Mouse (Mus musculus) CH12.LX (cell line): ENCODE measurements around the gene Rps6ka2. TPM values are rescaled to one million over a fixed set of nuclear protein-coding genes. Genes with fewer than 3 reads are reported as not detected.

Experiments
- DNase-seq: peaks from one replicate; pipeline ENCODE4 v3.0.0-alpha.2; 2013; ENCODE audit errors: extremely low read depth
- H3K27ac ChIP-seq: 2 replicates; pipeline ENCODE4 v1.5.1; 2012; ENCODE audit warnings: low read depth, mild to moderate bottlenecking, control low read depth, moderate library complexity; ENCODE audit not compliant: insufficient read depth
- H3K27me3 ChIP-seq: replicated peaks from 2 replicates; pipeline ENCODE3; 2012; ENCODE audit warnings: inconsistent platforms
- H3K36me3 ChIP-seq, 2 experiments: replicated peaks in 1 of 2; 2 replicates each; pipeline versions ENCODE3 to v1.6.1; 2012; ENCODE audit warnings: inconsistent platforms in 1 of 2, low read length in 1 of 2, mild to moderate bottlenecking in 1 of 2, mixed read lengths in 1 of 2, moderate library complexity in 1 of 2; ENCODE audit not compliant: control insufficient read depth in 1 of 2, insufficient read depth in 1 of 2
- H3K4me1 ChIP-seq, 2 experiments: 2 replicates each; pipeline ENCODE4 v1.6.1; 2012; ENCODE audit warnings: inconsistent platforms in 1 of 2, moderate library complexity in 1 of 2; ENCODE audit not compliant: insufficient read depth in 2 of 2, control insufficient read depth in 1 of 2
- H3K4me2 ChIP-seq: 2 replicates; pipeline ENCODE4 v1.6.1; 2012; ENCODE audit warnings: low read depth, mild to moderate bottlenecking, control low read depth; ENCODE audit not compliant: poor library complexity, insufficient read depth, severe bottlenecking
- H3K4me3 ChIP-seq, 3 experiments: fragments of 150-350 bp in 1 of 3; sonication (generic) in 1 of 3; replicated peaks in 1 of 3; 2 replicates each; pipeline versions ENCODE3 to v1.5.1; 2011 to 2012; ENCODE audit warnings: low read depth in 2 of 3, low read length in 2 of 3, mild to moderate bottlenecking in 2 of 3, moderate library complexity in 2 of 3, control low read depth in 1 of 3, improper control_type of control experiment in 1 of 3, inconsistent platforms in 1 of 3, mixed read lengths in 1 of 3; ENCODE audit not compliant: poor library complexity in 1 of 3
- H3K79me2 ChIP-seq: replicated peaks from 2 replicates; pipeline ENCODE4 v1.6.1; 2012; ENCODE audit warnings: mild to moderate bottlenecking, moderate library complexity; ENCODE audit not compliant: control insufficient read depth, poor library complexity, insufficient read depth, severe bottlenecking; ENCODE audit errors: extremely low read depth
- H3K9ac ChIP-seq: 2 replicates; pipeline ENCODE4 v1.6.1; 2012; ENCODE audit warnings: low read depth, mild to moderate bottlenecking, control low read depth, moderate library complexity; ENCODE audit not compliant: insufficient read depth
- H3K9me3 ChIP-seq: replicated peaks from 2 replicates; pipeline ENCODE3; 2012; ENCODE audit warnings: low read length, inconsistent platforms, mixed read lengths
- CHD2 ChIP-seq: IDR thresholded peaks from 2 replicates; pipeline ENCODE4 v1.6.1; 2011; ENCODE audit warnings: low read length, improper control_type of control experiment
- E2F4 ChIP-seq: IDR thresholded peaks from 2 replicates; pipeline ENCODE4 v1.6.1; 2011; ENCODE audit warnings: low read depth, low read length, improper control_type of control experiment; ENCODE audit not compliant: insufficient replicate concordance
- ELF1 ChIP-seq: IDR thresholded peaks from 2 replicates; pipeline ENCODE4 v1.6.1; 2014; ENCODE audit warnings: low read depth, mild to moderate bottlenecking, inconsistent platforms, low read length, improper control_type of control experiment
- EP300 ChIP-seq: IDR thresholded peaks from 2 replicates; pipeline ENCODE4 v1.6.1; 2011; ENCODE audit warnings: low read length, improper control_type of control experiment
- ETS1 ChIP-seq: conservative IDR thresholded peaks from 2 replicates; pipeline ENCODE4 v1.6.1; 2012; ENCODE audit warnings: low read depth, mild to moderate bottlenecking, inconsistent platforms, low read length, improper control_type of control experiment, moderate library complexity
- HCFC1 ChIP-seq: IDR thresholded peaks from 2 replicates; pipeline ENCODE4 v1.6.1; 2012; ENCODE audit warnings: low read depth, mild to moderate bottlenecking, inconsistent platforms, low read length, improper control_type of control experiment
- JUN ChIP-seq: IDR thresholded peaks from 2 replicates; pipeline ENCODE4 v1.6.1; 2011; ENCODE audit warnings: low read depth, mild to moderate bottlenecking, low read length, improper control_type of control experiment, moderate library complexity; ENCODE audit not compliant: insufficient read depth
- JUND ChIP-seq: conservative IDR thresholded peaks from 2 replicates; pipeline ENCODE4 v1.6.1; 2011; ENCODE audit warnings: low read depth, low read length, improper control_type of control experiment
- KAT2A ChIP-seq: IDR thresholded peaks from 2 replicates; pipeline ENCODE4 v1.6.1; 2012; ENCODE audit warnings: low read length, improper control_type of control experiment, inconsistent platforms; ENCODE audit not compliant: insufficient replicate concordance
- MAFK ChIP-seq: IDR thresholded peaks from 2 replicates; pipeline ENCODE4 v1.6.1; 2011; ENCODE audit warnings: low read length, improper control_type of control experiment; ENCODE audit not compliant: insufficient replicate concordance
- MAZ ChIP-seq: IDR thresholded peaks from 2 replicates; pipeline ENCODE4 v1.6.1; 2012; ENCODE audit warnings: low read depth, mild to moderate bottlenecking, inconsistent platforms, low read length, improper control_type of control experiment, moderate library complexity
- MEF2A ChIP-seq: IDR thresholded peaks from 2 replicates; pipeline ENCODE4 v1.6.1; 2014; ENCODE audit warnings: low read depth, mild to moderate bottlenecking, inconsistent platforms, low read length, improper control_type of control experiment, borderline replicate concordance
- MXI1 ChIP-seq: IDR thresholded peaks from 2 replicates; pipeline ENCODE4 v1.6.1; 2011; ENCODE audit warnings: mild to moderate bottlenecking, low read depth, low read length, improper control_type of control experiment
- NRF1 ChIP-seq: IDR thresholded peaks from 2 replicates; pipeline ENCODE4 v1.6.1; 2014; ENCODE audit warnings: low read depth, mild to moderate bottlenecking, inconsistent platforms, low read length, improper control_type of control experiment, moderate library complexity
- PAX5 ChIP-seq: IDR thresholded peaks from 2 replicates; pipeline ENCODE4 v1.6.1; 2012; ENCODE audit warnings: low read length, inconsistent platforms, mixed read lengths
- POLR2A ChIP-seq: IDR thresholded peaks from 2 replicates; pipeline ENCODE4 v1.6.1; 2011; ENCODE audit warnings: low read depth, mild to moderate bottlenecking, improper control_type of control experiment, low read length
- POLR2AphosphoS2 ChIP-seq: IDR thresholded peaks from 2 replicates; pipeline ENCODE4 v1.6.1; 2011; ENCODE audit warnings: low read depth, low read length, improper control_type of control experiment
- RAD21 ChIP-seq: IDR thresholded peaks from 2 replicates; pipeline ENCODE4 v1.6.1; 2011; ENCODE audit warnings: low read depth, mild to moderate bottlenecking, low read length, improper control_type of control experiment, moderate library complexity
- SIN3A ChIP-seq: IDR thresholded peaks from 2 replicates; pipeline ENCODE4 v1.6.1; 2012; ENCODE audit warnings: low read length, improper control_type of control experiment, inconsistent platforms
- SMC3 ChIP-seq: IDR thresholded peaks from 2 replicates; pipeline ENCODE4 v1.6.1; 2011; ENCODE audit warnings: low read depth, low read length, improper control_type of control experiment
- TBP ChIP-seq: conservative IDR thresholded peaks from 2 replicates; pipeline ENCODE4 v1.6.1; 2011; ENCODE audit warnings: low read depth, low read length, improper control_type of control experiment
- TCF12 ChIP-seq: IDR thresholded peaks from 2 replicates; pipeline ENCODE4 v1.6.1; 2014; ENCODE audit warnings: low read depth, mild to moderate bottlenecking, inconsistent platforms, low read length, improper control_type of control experiment
- USF1 ChIP-seq: IDR thresholded peaks from 2 replicates; pipeline ENCODE4 v1.6.1; 2014; ENCODE audit warnings: low read depth, mild to moderate bottlenecking, inconsistent platforms, low read length, improper control_type of control experiment
- USF2 ChIP-seq: conservative IDR thresholded peaks from 2 replicates; pipeline ENCODE4 v1.6.1; 2011; ENCODE audit warnings: low read depth, low read length, improper control_type of control experiment
- ZMIZ1 ChIP-seq: IDR thresholded peaks from 2 replicates; pipeline ENCODE4 v1.6.1; 2012; ENCODE audit warnings: low read depth, mild to moderate bottlenecking, inconsistent platforms, low read length, improper control_type of control experiment
- ZNF384 ChIP-seq: IDR thresholded peaks from 2 replicates; pipeline ENCODE4 v1.6.1; 2012; ENCODE audit warnings: low read depth, low read length, improper control_type of control experiment, inconsistent platforms
- dilution Hi-C: fragments of 300-500 bp; cut with MboI; formaldehyde crosslinking; loops from 2 replicates; pipeline ENCODE4 v1.14.3; 2020; ENCODE audit warnings: low sequenced_read_pairs; ENCODE audit not compliant: extremely low pct_unique_long_range_greater_than_20kb, extremely low pct_ligation_motif_present
- in situ Hi-C: fragments of 300-500 bp; cut with MboI; formaldehyde crosslinking; loops from 3 replicates; pipeline ENCODE4 v1.14.3; 2019; ENCODE audit warnings: low sequenced_read_pairs, low pct_ligation_motif_present, low pct_unique_long_range_greater_than_20kb, mixed read lengths
- polyA plus RNA-seq: library from polyadenylated mRNA; unstranded; fragments of >175 nt; gene quantifications from 2 replicates; pipeline ENCODE4 v1.2.1, GENCODE M21; 2012; ENCODE audit warnings: low read depth; ENCODE audit not compliant: insufficient read length
- total RNA-seq, 2 experiments: library from RNA; depleted of rRNA; stranded (reverse); fragments of 300-350 nt in 1 of 2; fragments of >200 nt in 1 of 2; gene quantifications; 2 replicates each; pipeline ENCODE4 v1.2.3; 2012 to 2014

Rps6ka2 gene
- total and polyA plus RNA-seq, 3 experiments: 0.64 to 1.4 (median 0.91) TPM

DNA sequence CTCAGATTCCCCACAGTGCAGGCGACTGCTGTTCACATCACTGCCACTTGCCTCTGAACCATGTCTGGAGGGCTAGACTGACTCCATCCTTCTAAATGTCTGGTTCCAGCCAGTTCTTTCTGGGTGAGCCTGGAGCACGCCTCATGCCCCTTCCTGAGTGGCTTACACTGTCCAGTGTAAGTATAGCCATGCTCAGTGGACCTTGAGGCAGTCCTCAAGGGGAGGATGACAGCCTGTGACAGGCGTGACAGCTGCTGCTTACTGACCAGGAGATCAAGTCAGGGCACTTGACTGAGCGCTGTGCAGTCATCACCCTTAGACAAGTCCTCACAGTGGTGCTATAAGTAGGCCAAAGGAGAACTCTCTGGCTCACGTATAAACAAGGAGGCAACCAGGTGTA lies 94.7 kb downstream of the Rps6ka2 start:
- Histone ChIP-seq H3K27me3 (no peaks in the 10 kb centered on the region), H3K4me3 (no peak overlapping the region), H3K36me3 (no peaks in the 10 kb centered on the region), H3K27ac (no peak overlapping the region), H3K9ac (no peak overlapping the region), H3K4me1 (0 out of 4 replicates have a peak, but pooled peaks cover 0 to 2% of the 10 kb centered on the region in 2 experiments), H3K9me3 (no peaks in the 10 kb centered on the region), H3K4me2 (no peak overlapping the region), H3K79me2 (no peaks in the 10 kb centered on the region)
- in situ Hi-C loops (no loop called here), dilution Hi-C loops (no loop called here)
- TF ChIP-seq POLR2A: no peak
- TF ChIP-seq E2F4: no peak
- no peak for TF ChIP-seq CHD2
- no peak for TF ChIP-seq JUN
- TF ChIP-seq TBP: no peak
- no peak for TF ChIP-seq USF2
- TF ChIP-seq SMC3: no peak
- TF ChIP-seq MXI1: no peak
- TF ChIP-seq MAZ: no peak
- TF ChIP-seq ZMIZ1: no peak
- no peak for TF ChIP-seq MEF2A
- TF ChIP-seq ELF1: no peak
- TF ChIP-seq SIN3A: no peak
- no peak for DNase-seq

DNA sequence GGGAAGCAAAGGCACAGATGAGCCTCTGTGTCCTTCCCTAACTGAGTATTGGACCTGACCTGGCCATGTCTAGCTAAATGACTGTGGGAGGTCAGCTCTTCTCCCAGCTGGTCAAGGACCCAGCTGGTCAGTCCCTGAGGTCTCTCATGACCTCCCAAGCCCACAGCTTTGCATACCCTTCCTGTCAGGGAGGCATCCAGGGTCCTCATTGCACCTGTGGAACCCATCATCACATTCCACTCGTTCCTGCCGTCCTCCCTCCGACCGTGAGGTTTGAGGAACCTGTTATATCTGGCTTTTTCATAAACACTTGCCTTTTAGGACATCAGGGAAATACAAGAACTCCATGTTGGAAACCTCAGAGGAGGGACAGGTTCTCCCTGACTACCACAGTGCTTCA lies 95.4 kb downstream of the Rps6ka2 start:
- Histone ChIP-seq H3K79me2 (no peaks in the 10 kb centered on the region), H3K9me3 (no peaks in the 10 kb centered on the region), H3K36me3 (no peaks in the 10 kb centered on the region), H3K27me3 (no peaks in the 10 kb centered on the region), H3K4me2 (no peak overlapping the region), H3K4me1 (0 out of 4 replicates have a peak, but pooled peaks cover 0 to 2% of the 10 kb centered on the region in 2 experiments), H3K9ac (no peak overlapping the region), H3K4me3 (no peak overlapping the region), H3K27ac (no peak overlapping the region)
- DNase-seq: no peak
- in situ Hi-C loops (no loop called here), dilution Hi-C loops (no loop called here)
- TF ChIP-seq MXI1 (no peak), CHD2 (no peak), ZMIZ1 (no peak), ZNF384 (no peak), POLR2AphosphoS2 (no peak), TCF12 (no peak), EP300 (no peak), NRF1 (no peak), MEF2A (no peak), SIN3A (no peak), JUND (no peak), RAD21 (no peak), PAX5 (no peak), SMC3 (no peak), HCFC1 (no peak), POLR2A (no peak), KAT2A (no peak), USF1 (no peak), ETS1 (no peak), MAFK (no peak)
